Mouse (Mus musculus): Measurements from ENCODE around the gene Vegfa. TPM values are rescaled to one million over a fixed set of nuclear protein-coding genes. Genes with fewer than 3 reads are reported as not detected.
A peak's percentile ranks its signal among the peaks of the same experiment; 100 is the strongest.

Gene Vegfa
- polyA plus RNA-seq, 1 experiment from 2014 or later, result 5.2 TPM

GRCm38 (mm10) chr17:45979025-45979805 is 53.0 kb downstream of the Vegfa start:
- WGBS, result 70% methylated on average over 10 of the region's 10 CpGs
- Histone ChIP-seq H3K4me2 (replicated peaks) (no peak overlapping the region), H3K4me3 (no peak overlapping the region), H3K9me3 (no peaks in the 10 kb centered on the region), H3K4me1 (peaks cover 6% of the 10 kb centered on the region; the same call in 1 of the 2 replicates), H3K9ac (no peak overlapping the region), H3K27ac (no peak overlapping the region), H3K27me3 (no peaks in the 10 kb centered on the region), H3K36me3 (no peaks in the 10 kb centered on the region)
- no peak for ATAC-seq (ENCODE audit: insufficient number of reproducible peaks, insufficient read depth, low FRiP score, low TSS enrichment)

DNA sequence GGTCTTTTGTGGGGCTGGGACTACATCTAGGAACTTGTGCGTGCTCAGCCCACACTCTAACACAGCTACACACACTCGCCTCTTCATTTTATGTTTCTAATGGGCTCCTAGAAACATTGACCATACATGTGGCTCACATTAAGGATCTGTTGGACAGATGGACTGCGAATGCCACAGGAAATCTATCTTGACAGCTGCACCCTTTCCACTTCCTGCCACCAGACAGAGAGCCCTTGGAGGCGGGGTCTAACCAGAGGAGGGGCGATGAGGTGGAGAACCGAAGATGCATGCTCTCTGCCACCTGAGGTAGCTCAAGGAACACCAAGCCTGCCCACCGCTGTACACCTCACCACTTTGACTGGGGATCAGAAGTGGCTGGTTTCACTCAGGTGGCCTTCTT is 57.7 kb downstream of the Vegfa start:
- H3K4me1 ChIP-seq, result peaks cover 6% of the 10 kb centered on the region; the same call in 1 of the 2 replicates

DNA sequence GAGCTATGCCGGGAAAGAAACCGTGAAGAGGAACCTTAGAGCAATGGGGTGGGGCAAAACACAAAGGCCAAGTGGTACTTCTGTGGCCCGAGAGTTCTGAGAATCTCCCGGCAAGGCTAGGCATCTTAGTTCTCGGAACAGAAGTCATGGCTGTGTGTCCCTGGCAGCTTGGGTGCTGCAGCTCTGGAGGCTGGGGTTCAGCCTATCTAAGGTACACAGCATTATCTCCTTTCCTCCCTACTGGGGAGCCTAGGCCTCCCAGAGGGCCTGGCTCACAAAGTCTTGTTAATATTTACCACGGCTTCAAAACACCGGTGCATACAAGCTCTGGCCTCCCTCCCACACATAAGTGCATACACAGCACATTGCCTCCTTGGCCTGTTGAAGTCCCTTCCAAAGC is 59.0 kb downstream of the Vegfa start:
- no peak overlapping the region for H3K9ac ChIP-seq
- H3K27ac ChIP-seq, result no peak overlapping the region
- WGBS, result 87% methylated on average over 7 of the region's 7 CpGs
- no peak for ATAC-seq (ENCODE audit: insufficient number of reproducible peaks, insufficient read depth, low FRiP score, low TSS enrichment)
- H3K36me3 ChIP-seq, result no peaks in the 10 kb centered on the region
- H3K27me3 ChIP-seq, result no peaks in the 10 kb centered on the region
- no peaks in the 10 kb centered on the region for H3K9me3 ChIP-seq
- H3K4me1 ChIP-seq, result peaks cover 2% of the 10 kb centered on the region
- no peak overlapping the region for H3K4me2 ChIP-seq (replicated peaks)
- no peak overlapping the region for H3K4me3 ChIP-seq

More for the DNA sequence above, 57.7 kb downstream of the Vegfa start:
- no peaks in the 10 kb centered on the region for H3K9me3 ChIP-seq
- ATAC-seq (ENCODE audit: insufficient number of reproducible peaks, insufficient read depth, low FRiP score, low TSS enrichment), result 0 out of 2 replicates have a peak, but pooled peaks have one; percentile 36
- no peak overlapping the region for H3K4me3 ChIP-seq
- no peak overlapping the region for H3K9ac ChIP-seq
- 34% methylated on average over 7 of the region's 7 CpGs for WGBS
- H3K36me3 ChIP-seq, result no peaks in the 10 kb centered on the region
- H3K4me2 ChIP-seq (replicated peaks), result no peak overlapping the region
- H3K27me3 ChIP-seq, result no peaks in the 10 kb centered on the region
- H3K27ac ChIP-seq, result 0 out of 2 replicates have a peak overlapping the region, but pooled peaks have one; percentile 26

GRCm38 (mm10) chr17:45972405-45972804 is 59.8 kb downstream of the Vegfa start:
- Histone ChIP-seq H3K4me3 (no peak overlapping the region), H3K27ac (no peak overlapping the region), H3K4me1 (peaks cover 10% of the 10 kb centered on the region), H3K4me2 (replicated peaks) (no peak overlapping the region), H3K27me3 (no peaks in the 10 kb centered on the region), H3K36me3 (no peaks in the 10 kb centered on the region), H3K9ac (no peak overlapping the region), H3K9me3 (no peaks in the 10 kb centered on the region)
- 86% methylated on average over 7 of the region's 7 CpGs for WGBS
- ATAC-seq (ENCODE audit: insufficient number of reproducible peaks, insufficient read depth, low FRiP score, low TSS enrichment), result no peak

- Histone ChIP-seq H3K9me3 (no peaks in the 10 kb centered on the region), H3K36me3 (no peaks in the 10 kb centered on the region), H3K4me2 (replicated peaks) (no peak overlapping the region), H3K27me3 (no peaks in the 10 kb centered on the region), H3K4me3 (no peak overlapping the region), H3K9ac (no peak overlapping the region), H3K27ac (no peak overlapping the region), H3K4me1 (peaks cover 16% of the 10 kb centered on the region)
- WGBS, result 87% methylated on average over 6 of the region's 6 CpGs
- ATAC-seq (ENCODE audit: insufficient number of reproducible peaks, insufficient read depth, low FRiP score, low TSS enrichment), result no peak
Observed at GRCm38 (mm10) chr17:45971800-45972199, 60.4 kb downstream of the Vegfa start.

- Histone ChIP-seq H3K4me2 (replicated peaks) (no peak overlapping the region), H3K27ac (no peak overlapping the region), H3K4me3 (no peak overlapping the region), H3K27me3 (no peaks in the 10 kb centered on the region), H3K9ac (no peak overlapping the region), H3K9me3 (no peaks in the 10 kb centered on the region), H3K36me3 (no peaks in the 10 kb centered on the region), H3K4me1 (peaks cover 20% of the 10 kb centered on the region)
- WGBS, result 79% methylated on average over 17 of the region's 17 CpGs
- ATAC-seq (ENCODE audit: insufficient number of reproducible peaks, insufficient read depth, low FRiP score, low TSS enrichment), result no peak
Observed at GRCm38 (mm10) chr17:45970741-45971550, 61.2 kb downstream of the Vegfa start.

- H3K9me3 ChIP-seq, result no peaks in the 10 kb centered on the region
- H3K4me3 ChIP-seq, result no peak overlapping the region
- 39% methylated on average over 8 of the region's 8 CpGs for WGBS
- no peaks in the 10 kb centered on the region for H3K27me3 ChIP-seq
- H3K27ac ChIP-seq, result no peak overlapping the region
- H3K9ac ChIP-seq, result no peak overlapping the region
- no peak overlapping the region for H3K4me2 ChIP-seq (replicated peaks)
- no peak for ATAC-seq (ENCODE audit: insufficient number of reproducible peaks, insufficient read depth, low FRiP score, low TSS enrichment)
- peaks cover 20% of the 10 kb centered on the region for H3K4me1 ChIP-seq
- H3K36me3 ChIP-seq, result no peaks in the 10 kb centered on the region
Observed at GRCm38 (mm10) chr17:45969596-45969995, 62.6 kb downstream of the Vegfa start.

DNA sequence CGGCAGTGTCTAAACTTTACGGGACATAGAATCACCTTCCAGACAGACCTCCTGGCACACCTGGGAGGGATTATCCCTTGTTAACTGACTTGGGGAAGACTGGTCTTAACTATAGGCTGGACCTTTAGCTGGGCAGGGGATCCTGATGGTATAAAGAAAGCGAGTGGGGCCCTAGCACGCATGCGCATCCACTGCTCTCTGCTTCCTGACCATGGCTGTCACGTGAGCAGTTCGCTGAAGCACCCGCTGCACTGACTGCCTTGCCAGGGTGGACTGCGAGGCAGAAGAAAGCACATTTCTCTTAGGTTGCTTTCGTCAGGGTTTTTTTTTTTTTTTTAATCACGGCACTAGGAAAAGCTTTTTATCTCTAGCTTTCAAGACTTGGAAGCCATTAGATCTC is 63.8 kb downstream of the Vegfa start:
- Histone ChIP-seq H3K4me3 (no peak overlapping the region), H3K27me3 (no peaks in the 10 kb centered on the region), H3K9ac (no peak overlapping the region), H3K4me2 (replicated peaks) (no peak overlapping the region), H3K9me3 (no peaks in the 10 kb centered on the region), H3K36me3 (no peaks in the 10 kb centered on the region), H3K27ac (0 out of 2 replicates have a peak overlapping the region, but pooled peaks have one; percentile 30), H3K4me1 (peaks cover 23% of the 10 kb centered on the region)
- WGBS, result 77% methylated on average over 11 of the region's 11 CpGs
- no peak for ATAC-seq (ENCODE audit: insufficient number of reproducible peaks, insufficient read depth, low FRiP score, low TSS enrichment)

Other genes starting within 250 kb of the Vegfa start
- 136 and 138 TPM in 2 replicates for gene Mrps18a, start 78.6 kb upstream of the Vegfa start, polyA plus RNA-seq (2016; fragmentation: Nextera tagmentation; extraction: Ambion mirVana)
- gene Rsph9, start 111.8 kb upstream of the Vegfa start, polyA plus RNA-seq (2016; fragmentation: Nextera tagmentation; extraction: Ambion mirVana), result 11.7 and 12.2 TPM in 2 replicates
- gene Mad2l1bp, start 121.2 kb upstream of the Vegfa start, polyA plus RNA-seq (2016; fragmentation: Nextera tagmentation; extraction: Ambion mirVana), result 33.0 and 33.7 TPM in 2 replicates
- 48.8 and 50.2 TPM in 2 replicates for gene Gtpbp2, start 128.7 kb upstream of the Vegfa start, polyA plus RNA-seq (2016; fragmentation: Nextera tagmentation; extraction: Ambion mirVana)
- gene Polh, start 170.3 kb upstream of the Vegfa start, polyA plus RNA-seq (2016; fragmentation: Nextera tagmentation; extraction: Ambion mirVana), result 16.3 and 16.6 TPM in 2 replicates
- 56.3 and 57.3 TPM in 2 replicates for gene Xpo5, start 170.4 kb upstream of the Vegfa start, polyA plus RNA-seq (2016; fragmentation: Nextera tagmentation; extraction: Ambion mirVana)
- 100 and 102 TPM in 2 replicates for gene Polr1c, start 215.7 kb upstream of the Vegfa start, polyA plus RNA-seq (2016; fragmentation: Nextera tagmentation; extraction: Ambion mirVana)
- gene Yipf3, start 215.7 kb upstream of the Vegfa start, polyA plus RNA-seq (2016; fragmentation: Nextera tagmentation; extraction: Ambion mirVana), result 82.5 and 86.2 TPM in 2 replicates
- gene Lrrc73, start 221.2 kb upstream of the Vegfa start, polyA plus RNA-seq (2016; fragmentation: Nextera tagmentation; extraction: Ambion mirVana), result 1.2 and 1.4 TPM in 2 replicates